Mouse (Mus musculus) ES-E14 (cell line): ENCODE data around the gene Ctc1.

ENCODE experiments used
- CHD2 ChIP-seq: IDR thresholded peaks from 2 replicates; pipeline ENCODE4 v1.6.1; 2014; ENCODE audit warnings: mild to moderate bottlenecking, low read depth, low read length, inconsistent platforms
- HCFC1 ChIP-seq: IDR thresholded peaks from 2 replicates; pipeline ENCODE4 v1.6.1; 2012; ENCODE audit warnings: low read length, inconsistent platforms, borderline replicate concordance; ENCODE audit not compliant: insufficient read depth
- MAFK ChIP-seq: IDR thresholded peaks from 2 replicates; pipeline ENCODE4 v1.6.1; 2014; ENCODE audit warnings: mild to moderate bottlenecking, low read depth, low read length, inconsistent platforms; ENCODE audit not compliant: insufficient read depth

DNA sequence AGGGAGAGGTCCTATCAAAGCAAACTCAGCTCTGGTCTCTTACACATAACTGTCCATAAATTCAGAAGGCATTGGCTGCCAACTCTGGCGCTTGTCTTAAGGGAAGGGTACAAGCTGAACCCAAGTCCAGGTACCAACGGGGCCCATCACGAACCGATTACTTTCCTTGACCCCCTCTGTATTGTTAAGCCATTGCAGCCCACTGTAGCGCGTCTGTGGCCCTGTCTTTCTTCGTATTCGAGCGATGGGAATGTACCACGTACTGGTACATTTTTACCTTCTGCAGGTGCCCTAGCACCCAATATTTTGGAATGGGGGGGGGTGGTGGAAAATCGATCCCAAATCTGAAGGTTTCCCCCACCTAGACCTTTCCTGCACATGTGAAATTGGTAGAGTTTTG, 56.5 kb downstream of the Ctc1 start:
- TF ChIP-seq HCFC1 (no peak), CHD2 (no peak), MAFK (no peak)
